Mouse (Mus musculus) hindbrain, embryonic 12.5 days (tissue): ENCODE measurements around the gene Nxt1. TPM values are rescaled to one million over a fixed set of nuclear protein-coding genes. Genes with fewer than 3 reads are reported as not detected.

ENCODE experiments used
- ATAC-seq: fragments of 200-750 bp; cut with Nextera tagmentation; 2 replicates; pipeline ENCODE4 v1.8.0; 2017; ENCODE audit warnings: moderate TSS enrichment; ENCODE audit not compliant: low FRiP score
- H3K27ac ChIP-seq: fragments of 300-500 bp; sonication (generic); 2 replicates; pipeline ENCODE4 v1.5.1; 2016; ENCODE audit warnings: mild to moderate bottlenecking
- H3K27me3 ChIP-seq: fragments of 300-500 bp; sonication (generic); 2 replicates; pipeline ENCODE4 v1.6.1; 2016; ENCODE audit warnings: mild to moderate bottlenecking
- H3K36me3 ChIP-seq: fragments of 300-500 bp; sonication (generic); 2 replicates; pipeline ENCODE4 v1.6.1; 2016; ENCODE audit warnings: mild to moderate bottlenecking
- H3K4me1 ChIP-seq: fragments of 300-500 bp; sonication (generic); 2 replicates; pipeline ENCODE4 v1.6.1; 2016
- H3K4me2 ChIP-seq: fragments of 300-500 bp; sonication (generic); replicated peaks from 2 replicates; pipeline ENCODE4 v1.6.1; 2016; ENCODE audit warnings: mild to moderate bottlenecking
- H3K4me3 ChIP-seq: fragments of 300-500 bp; sonication (generic); 2 replicates; pipeline ENCODE4 v1.5.1; 2016; ENCODE audit warnings: mild to moderate bottlenecking
- H3K9ac ChIP-seq: fragments of 300-500 bp; sonication (generic); 2 replicates; pipeline ENCODE4 v1.6.1; 2016; ENCODE audit warnings: mild to moderate bottlenecking, moderate library complexity
- H3K9me3 ChIP-seq: fragments of 300-500 bp; sonication (generic); replicated peaks from 2 replicates; pipeline ENCODE4 v1.6.1; 2016; ENCODE audit warnings: mild to moderate bottlenecking
- WGBS: fragments of 180-500 bp; shearing (Covaris S2); methylation state at CpG from one replicate; pipeline ENCODE4 v1.1.7; 2016; 5-methylcytosine and 5-hydroxymethylcytosine counted together
- polyA plus RNA-seq: library from polyadenylated mRNA; unstranded; fragments of >200 nt; fragmentation: Nextera tagmentation; extraction: Ambion mirVana; gene quantifications from 2 replicates; pipeline ENCODE4 v1.2.1, GENCODE M21; 2016

The Nxt1 gene
- polyA plus RNA-seq, 1 experiment from 2014 or later: 72.4 TPM

GRCm38 (mm10) chr2:148663458-148663857 is 8.9 kb upstream of the Nxt1 start:
- Histone ChIP-seq H3K4me3 (no peak overlapping the region), H3K4me1 (no peaks in the 10 kb centered on the region), H3K27ac (no peak overlapping the region), H3K27me3 (no peaks in the 10 kb centered on the region), H3K9me3 (no peaks in the 10 kb centered on the region), H3K36me3 (no peaks in the 10 kb centered on the region), H3K4me2 (no peak overlapping the region), H3K9ac (no peak overlapping the region)
- ATAC-seq: no peak
- 97% methylated on average over 1 of the region's 1 CpGs for WGBS

DNA sequence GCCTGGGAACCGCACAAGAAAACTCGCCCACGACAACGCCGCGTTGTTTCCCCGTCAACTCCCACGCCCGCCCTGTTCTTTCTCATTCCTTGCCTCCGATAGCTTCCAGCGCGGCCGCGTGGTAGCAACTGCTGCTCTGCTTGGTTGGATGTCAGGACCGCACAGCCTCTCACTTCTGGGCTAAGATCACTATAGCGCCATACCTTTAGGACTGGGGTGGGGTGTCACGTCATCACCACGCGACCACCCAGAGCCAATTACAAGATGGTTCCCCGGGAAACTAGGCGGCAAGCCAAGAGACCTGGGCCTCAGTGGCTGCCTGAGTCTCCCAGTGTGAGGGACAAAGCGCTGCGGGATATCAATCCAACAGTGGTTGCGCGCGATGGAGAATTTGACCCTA is 5.4 kb downstream of the Nxt1 start:
- Histone ChIP-seq H3K9me3 (no peaks in the 10 kb centered on the region), H3K4me3 (peak overlapping the region; percentile 34), H3K4me2 (peak overlapping the region; percentile 86), H3K4me1 (peaks cover 49% of the 10 kb centered on the region), H3K27ac (peak overlapping the region; percentile 80), H3K9ac (peak overlapping the region; percentile 18), H3K36me3 (peaks cover 16% of the 10 kb centered on the region), H3K27me3 (no peaks in the 10 kb centered on the region)
- 7% methylated on average over 26 of the region's 26 CpGs for WGBS
- peak; percentile 49 for ATAC-seq

- ATAC-seq: peak; percentile 23; the same call in 1 of the 2 replicates
- 5% methylated on average over 9 of the region's 9 CpGs for WGBS
- Histone ChIP-seq H3K4me1 (peaks cover 37% of the 10 kb centered on the region), H3K4me2 (peak overlapping the region; percentile 86), H3K4me3 (peak overlapping the region; percentile 10), H3K9me3 (no peaks in the 10 kb centered on the region), H3K27ac (peak overlapping the region; percentile 86), H3K9ac (peak overlapping the region; percentile 28; the same call in 1 of the 2 replicates), H3K36me3 (peaks cover 22% of the 10 kb centered on the region), H3K27me3 (no peaks in the 10 kb centered on the region)
Observed at GRCm38 (mm10) chr2:148679346-148679745, 6.9 kb downstream of the Nxt1 start.

- peaks cover 36% of the 10 kb centered on the region for H3K4me1 ChIP-seq
- H3K4me3 ChIP-seq: peak within 1 kb of the TSS; percentile 85
- peak; percentile 93 for ATAC-seq
- H3K36me3 ChIP-seq: peaks cover 28% of the 10 kb centered on the region
- peak within 1 kb of the TSS; percentile 83 for H3K9ac ChIP-seq
- H3K27me3 ChIP-seq: no peaks in the 10 kb centered on the region
- under 1% methylated on average over 39 of the region's 39 CpGs for WGBS
- H3K4me2 ChIP-seq: peak within 1 kb of the TSS; percentile 86
- peak within 1 kb of the TSS; percentile 90 for H3K27ac ChIP-seq
- no peaks in the 10 kb centered on the region for H3K9me3 ChIP-seq
Observed at GRCm38 (mm10) chr2:148680775-148681291, 8.4 kb downstream of the Nxt1 start, which contains the start of gene Gzf1. TSS of gene Gzf1 (plus strand) at chr2:148681023.

GRCm38 (mm10) chr2:148681461-148681891 is 9.1 kb downstream of the Nxt1 start:
- WGBS: 10% methylated on average over 17 of the region's 17 CpGs
- Histone ChIP-seq H3K9me3 (no peaks in the 10 kb centered on the region), H3K4me2 (peak overlapping the region; percentile 86), H3K27me3 (no peaks in the 10 kb centered on the region), H3K36me3 (peaks cover 28% of the 10 kb centered on the region), H3K4me1 (peaks cover 36% of the 10 kb centered on the region), H3K9ac (peak overlapping the region; percentile 83), H3K4me3 (peak overlapping the region; percentile 85), H3K27ac (peak overlapping the region; percentile 90)
- ATAC-seq: peak; percentile 67

DNA sequence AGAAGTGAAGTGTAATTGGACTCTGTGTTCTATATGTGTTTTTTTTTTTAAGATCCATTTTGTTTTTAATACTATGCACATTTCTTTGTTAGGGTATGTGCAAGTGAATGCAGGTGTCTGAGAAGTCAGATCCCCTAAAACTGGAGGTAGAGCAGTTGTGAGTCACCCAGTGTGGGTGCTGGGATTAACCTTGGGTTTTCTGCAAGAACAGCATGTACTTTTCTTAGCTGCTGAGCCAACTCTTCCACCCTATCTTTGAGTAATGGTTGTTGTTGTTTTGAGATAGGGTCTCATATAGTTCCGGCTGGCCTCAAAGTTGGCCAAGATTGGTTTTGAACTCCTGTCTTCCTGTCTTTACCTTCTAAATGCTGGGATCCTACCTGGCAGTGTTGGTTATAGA is 10.6 kb downstream of the Nxt1 start:
- Histone ChIP-seq H3K9me3 (no peaks in the 10 kb centered on the region), H3K4me3 (no peak overlapping the region), H3K27me3 (no peaks in the 10 kb centered on the region), H3K27ac (no peak overlapping the region), H3K36me3 (peaks cover 37% of the 10 kb centered on the region), H3K4me1 (peaks cover 34% of the 10 kb centered on the region), H3K4me2 (no peak overlapping the region), H3K9ac (no peak overlapping the region)
- no peak for ATAC-seq
- WGBS: 96% methylated on average over 1 of the region's 1 CpGs

GRCm38 (mm10) chr2:148684972-148685371 is 12.6 kb downstream of the Nxt1 start:
- Histone ChIP-seq H3K27me3 (no peaks in the 10 kb centered on the region), H3K9ac (no peak overlapping the region), H3K36me3 (peaks cover 52% of the 10 kb centered on the region), H3K4me2 (no peak overlapping the region), H3K4me1 (peaks cover 17% of the 10 kb centered on the region), H3K9me3 (no peaks in the 10 kb centered on the region), H3K27ac (no peak overlapping the region), H3K4me3 (no peak overlapping the region)
- WGBS: 95% methylated on average over 2 of the region's 2 CpGs
- ATAC-seq: no peak

GRCm38 (mm10) chr2:148685709-148686108 is 13.3 kb downstream of the Nxt1 start:
- H3K36me3 ChIP-seq: peaks cover 59% of the 10 kb centered on the region
- WGBS: 90% methylated on average over 3 of the region's 3 CpGs
- no peak overlapping the region for H3K27ac ChIP-seq
- H3K27me3 ChIP-seq: no peaks in the 10 kb centered on the region
- ATAC-seq: no peak
- H3K4me1 ChIP-seq: peaks cover 11% of the 10 kb centered on the region
- no peaks in the 10 kb centered on the region for H3K9me3 ChIP-seq
- no peak overlapping the region for H3K9ac ChIP-seq
- H3K4me3 ChIP-seq: no peak overlapping the region
- H3K4me2 ChIP-seq: no peak overlapping the region

DNA sequence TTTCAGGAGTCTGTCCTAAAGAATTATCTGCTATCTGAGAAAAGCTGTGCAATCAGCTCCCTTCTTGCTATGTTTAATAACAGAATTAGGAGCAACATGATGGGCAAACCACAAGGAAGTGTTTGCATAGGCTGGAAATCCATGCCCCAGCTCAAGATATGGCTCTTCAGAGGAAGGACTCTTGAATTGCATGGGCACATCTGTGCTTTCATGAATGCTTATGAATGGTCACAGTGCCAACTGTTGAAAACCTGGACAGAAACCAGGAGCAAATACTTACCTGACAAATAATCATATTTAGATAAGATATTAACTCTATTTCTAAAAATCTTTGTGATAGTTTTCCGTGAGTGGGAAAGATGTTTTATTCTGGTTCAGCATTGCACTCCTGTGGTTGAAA is 14.5 kb downstream of the Nxt1 start:
- Histone ChIP-seq H3K9ac (no peak overlapping the region), H3K4me3 (no peak overlapping the region), H3K4me2 (no peak overlapping the region), H3K9me3 (no peaks in the 10 kb centered on the region), H3K36me3 (peaks cover 71% of the 10 kb centered on the region), H3K27ac (no peak overlapping the region), H3K4me1 (peaks cover 6% of the 10 kb centered on the region), H3K27me3 (no peaks in the 10 kb centered on the region)
- 94% methylated on average over 1 of the region's 1 CpGs for WGBS
- no peak for ATAC-seq

DNA sequence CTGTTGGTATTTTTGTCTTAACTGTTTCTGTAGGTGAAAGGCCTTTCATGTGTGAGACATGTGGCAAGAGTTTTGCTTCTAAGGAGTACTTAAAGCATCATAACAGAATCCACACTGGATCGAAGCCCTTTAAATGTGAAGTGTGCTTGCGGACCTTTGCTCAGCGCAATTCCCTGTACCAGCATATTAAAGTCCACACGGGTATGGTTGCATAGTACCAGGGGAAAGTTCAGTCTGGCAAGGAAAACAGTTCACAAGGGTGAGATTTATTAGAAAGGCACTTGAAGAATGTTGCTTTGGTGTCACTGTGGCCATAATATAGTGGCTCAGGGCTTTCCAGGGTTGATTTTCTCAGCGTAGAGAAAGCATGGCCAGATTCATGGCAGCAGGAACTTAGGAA is 15.6 kb downstream of the Nxt1 start:
- no peak overlapping the region for H3K4me3 ChIP-seq
- 97% methylated on average over 5 of the region's 5 CpGs for WGBS
- no peak overlapping the region for H3K9ac ChIP-seq
- H3K27ac ChIP-seq: no peak overlapping the region
- no peak for ATAC-seq
- peaks cover 78% of the 10 kb centered on the region for H3K36me3 ChIP-seq
- H3K4me2 ChIP-seq: no peak overlapping the region
- H3K4me1 ChIP-seq: no peaks in the 10 kb centered on the region
- no peaks in the 10 kb centered on the region for H3K27me3 ChIP-seq
- H3K9me3 ChIP-seq: no peaks in the 10 kb centered on the region

GRCm38 (mm10) chr2:148689444-148690140 is 17.2 kb downstream of the Nxt1 start:
- no peaks in the 10 kb centered on the region for H3K27me3 ChIP-seq
- H3K27ac ChIP-seq: no peak overlapping the region
- H3K4me2 ChIP-seq: no peak overlapping the region
- no peak for ATAC-seq
- 95% methylated on average over 6 of the region's 6 CpGs for WGBS
- peaks cover 83% of the 10 kb centered on the region for H3K36me3 ChIP-seq
- H3K9me3 ChIP-seq: no peaks in the 10 kb centered on the region
- H3K9ac ChIP-seq: no peak overlapping the region
- no peak overlapping the region for H3K4me3 ChIP-seq
- no peaks in the 10 kb centered on the region for H3K4me1 ChIP-seq

GRCm38 (mm10) chr2:148690291-148690690 is 17.9 kb downstream of the Nxt1 start:
- Histone ChIP-seq H3K27me3 (no peaks in the 10 kb centered on the region), H3K4me1 (no peaks in the 10 kb centered on the region), H3K36me3 (peaks cover 83% of the 10 kb centered on the region), H3K4me3 (no peak overlapping the region), H3K9me3 (no peaks in the 10 kb centered on the region), H3K9ac (no peak overlapping the region), H3K4me2 (no peak overlapping the region), H3K27ac (no peak overlapping the region)
- WGBS: 94% methylated on average over 3 of the region's 3 CpGs
- no peak for ATAC-seq

DNA sequence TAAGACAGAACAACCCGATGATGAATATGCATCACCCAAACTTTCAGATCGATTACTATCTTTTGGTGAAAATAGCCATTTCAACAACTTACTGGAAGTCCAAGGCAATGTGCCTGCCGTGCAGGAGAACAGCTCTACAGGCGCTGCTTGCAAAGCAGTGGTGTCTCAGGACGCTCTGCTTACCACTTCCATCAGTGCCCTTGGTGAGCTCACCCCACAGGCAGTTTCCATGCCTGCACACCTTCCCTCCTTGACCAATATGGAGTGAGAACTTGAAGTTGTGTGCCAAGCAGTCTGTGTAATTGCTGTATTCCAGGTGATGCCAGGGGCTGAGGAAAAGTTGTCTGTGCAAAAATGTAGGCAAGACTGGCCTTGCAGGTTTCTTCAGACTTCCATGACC is 18.4 kb downstream of the Nxt1 start:
- no peaks in the 10 kb centered on the region for H3K27me3 ChIP-seq
- 94% methylated on average over 5 of the region's 5 CpGs for WGBS
- H3K4me1 ChIP-seq: no peaks in the 10 kb centered on the region
- H3K9ac ChIP-seq: no peak overlapping the region
- H3K27ac ChIP-seq: no peak overlapping the region
- H3K4me2 ChIP-seq: no peak overlapping the region
- no peak overlapping the region for H3K4me3 ChIP-seq
- no peaks in the 10 kb centered on the region for H3K9me3 ChIP-seq
- no peak for ATAC-seq
- peaks cover 82% of the 10 kb centered on the region for H3K36me3 ChIP-seq
